Mouse (Mus musculus): ENCODE data around the gene Clec18a. TPM values are rescaled to one million over a fixed set of nuclear protein-coding genes. Genes with fewer than 3 reads are reported as not detected.

Clec18a gene
- total and polyA plus RNA-seq, 3 experiments = not detected

DNA sequence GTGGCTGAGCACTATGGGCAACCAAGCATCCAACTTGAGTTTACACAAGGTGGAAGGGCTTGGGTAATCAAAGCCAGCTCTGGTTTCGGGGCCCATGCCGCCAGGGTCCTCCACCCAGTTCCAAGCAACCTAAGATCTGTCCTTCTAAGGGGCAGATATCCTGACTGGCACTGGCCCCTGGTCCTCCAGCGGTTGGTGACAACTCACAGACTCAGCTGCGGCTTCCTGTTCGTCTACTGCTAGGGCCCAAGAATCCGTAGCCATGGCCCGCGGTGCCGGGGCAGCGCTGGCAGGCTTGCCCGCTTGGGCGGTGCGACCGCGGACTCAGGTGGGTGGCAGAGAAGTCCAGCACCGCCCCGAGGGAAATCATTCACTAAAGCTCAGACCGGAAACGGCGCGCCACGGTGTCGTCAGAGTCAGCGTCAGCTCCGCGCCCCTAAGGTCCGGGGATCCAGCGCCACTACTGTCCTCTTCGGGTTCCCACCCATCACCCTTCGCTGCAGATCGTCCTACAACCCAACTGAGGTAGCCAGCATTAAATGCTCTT, 64.8 kb downstream of the Clec18a start:
- Histone ChIP-seq H3K27me3 (ENCODE audit: control insufficient read depth in 1 of 2, insufficient read depth in 2 of 2, low read length in 2 of 2) (no peaks in the 10 kb centered on the region), H3K4me3 (ENCODE audit: control insufficient read depth in 1 of 2, insufficient read depth in 1 of 2, low read depth in 2 of 2, low read length in 2 of 2) (peak overlapping the region; percentile 94 to 96), H3K9ac (ENCODE audit: control insufficient read depth, low read depth, low read length, poor library complexity, severe bottlenecking) (peak overlapping the region; percentile 83), H3K27ac (ENCODE audit: control insufficient read depth, low read depth, low read length) (peak overlapping the region; percentile 61), H3K9me3 (replicated peaks; ENCODE audit: insufficient read depth, low read length) (no peaks in the 10 kb centered on the region), H3K4me1 (ENCODE audit: control insufficient read depth in 1 of 2, insufficient read depth in 2 of 2, low read length in 2 of 2) (peaks cover 0 to 8% of the 10 kb centered on the region in 2 experiments; a peak in 2 of 4 replicates), H3K36me3 (ENCODE audit: control insufficient read depth in 1 of 2, insufficient read depth in 2 of 2, low read length in 2 of 2) (peaks cover 0 to 16% of the 10 kb centered on the region in 2 experiments; a peak in 2 of 4 replicates), H3K79me2 (ENCODE audit: control insufficient read depth, insufficient read depth, low read length, poor library complexity) (peaks cover 10% of the 10 kb centered on the region)
- TF ChIP-seq KAT2A (conservative IDR thresholded peaks at IDR 0.05; ENCODE audit: low read depth, low read length) = no peak; the same call in 1 of the 2 replicates
- 0 out of 2 replicates have a peak, but pooled peaks have one; percentile 58 for TF ChIP-seq MAX (IDR thresholded peaks at IDR 0.05; ENCODE audit: low read length)
- peak; percentile 84 for TF ChIP-seq MXI1 (IDR thresholded peaks at IDR 0.05; ENCODE audit: low read depth, low read length)
- TF ChIP-seq POLR2A (IDR thresholded peaks at IDR 0.05; ENCODE audit: control insufficient read depth in 1 of 2, insufficient read depth in 1 of 2, low read depth in 1 of 2, low read length in 2 of 2, poor library complexity in 1 of 2) = peak; percentile 67 to 85; a peak in 3 of 4 replicates
- peak; percentile 95 for TF ChIP-seq SIN3A (IDR thresholded peaks at IDR 0.05; ENCODE audit: low read length)
- no peak for TF ChIP-seq POLR2AphosphoS5 (IDR thresholded peaks at IDR 0.05; ENCODE audit: borderline replicate concordance, low read depth, low read length)
- TF ChIP-seq POLR2AphosphoS2 (IDR thresholded peaks at IDR 0.05; ENCODE audit: low read length) = peak; percentile 74; the same call in 1 of the 2 replicates
- peak; percentile 76 for TF ChIP-seq NELFE (IDR thresholded peaks at IDR 0.05; ENCODE audit: low read depth, low read length)
- TF ChIP-seq BHLHE40 (IDR thresholded peaks at IDR 0.05; ENCODE audit: borderline replicate concordance, low read depth, low read length) = no peak
- no peak for TF ChIP-seq EP300 (IDR thresholded peaks at IDR 0.05; ENCODE audit: low read depth in 1 of 2, low read length in 2 of 2)
- TF ChIP-seq TBP (IDR thresholded peaks at IDR 0.05; ENCODE audit: low read depth, low read length) = peak; percentile 64; the same call in 1 of the 2 replicates
- TF ChIP-seq GATA1 (IDR thresholded peaks at IDR 0.05; ENCODE audit: low read depth, low read length) = no peak
- 0 out of 2 replicates have a peak, but pooled peaks have one; percentile 20 for TF ChIP-seq USF1 (IDR thresholded peaks at IDR 0.05; ENCODE audit: low read depth, low read length)
- peak; percentile 71 for TF ChIP-seq TCF12 (IDR thresholded peaks at IDR 0.05; ENCODE audit: low read depth, low read length)
- TF ChIP-seq ZMIZ1 (IDR thresholded peaks at IDR 0.05; ENCODE audit: low read depth, low read length) = peak; percentile 60; the same call in 1 of the 2 replicates
- peak; percentile 93 for TF ChIP-seq HCFC1 (IDR thresholded peaks at IDR 0.05; ENCODE audit: low read depth, low read length)
- no peak for TF ChIP-seq ZNF384 (IDR thresholded peaks at IDR 0.05; ENCODE audit: low read depth, low read length)
- peak; percentile 33; the same call in 1 of the 2 replicates for TF ChIP-seq ZC3H11A (IDR thresholded peaks at IDR 0.05; ENCODE audit: low read depth, low read length)
- no peak for TF ChIP-seq MEF2A (IDR thresholded peaks at IDR 0.05; ENCODE audit: extremely low read depth, insufficient replicate concordance, low read depth, low read length, poor library complexity, severe bottlenecking)
- TF ChIP-seq ETS1 (IDR thresholded peaks at IDR 0.05; ENCODE audit: low read depth, low read length) = peak; percentile 65; the same call in 1 of the 2 replicates
- no peak for TF ChIP-seq USF2 (IDR thresholded peaks at IDR 0.05; ENCODE audit: borderline replicate concordance in 1 of 2, insufficient read depth in 1 of 2, low read depth in 1 of 2, low read length in 2 of 2)
- peak; percentile 20; the same call in 1 of the 2 replicates for TF ChIP-seq RCOR1 (IDR thresholded peaks at IDR 0.05; ENCODE audit: low read depth, low read length)
- no peak for TF ChIP-seq JUND (IDR thresholded peaks at IDR 0.05; ENCODE audit: low read depth, low read length)
- 0 out of 2 replicates have a peak, but pooled peaks have one; percentile 22 for TF ChIP-seq MYC (IDR thresholded peaks at IDR 0.05; ENCODE audit: low read depth, low read length)
- peak; percentile 90 for TF ChIP-seq ELF1 (IDR thresholded peaks at IDR 0.05; ENCODE audit: low read depth, low read length)
- no peak for TF ChIP-seq UBTF (IDR thresholded peaks at IDR 0.05; ENCODE audit: borderline replicate concordance, insufficient read depth, low read depth, low read length)
- TF ChIP-seq SMC3 (IDR thresholded peaks at IDR 0.05; ENCODE audit: low read depth, low read length) = no peak
- peak; percentile 58; the same call in 1 of the 2 replicates for TF ChIP-seq MAZ (IDR thresholded peaks at IDR 0.05; ENCODE audit: low read depth, low read length)
- peak; percentile 92 for DNase-seq (ENCODE audit: low read depth, low spot score)

All from MEL (cell line).